Mouse (Mus musculus) left cerebral cortex, postnatal 10 days (tissue): Measurements from ENCODE around the gene Trappc2l. TPM values are rescaled to one million over a fixed set of nuclear protein-coding genes. Genes with fewer than 3 reads are reported as not detected.

Experiments
- microRNA-seq: library from miRNA; unstranded; fragments of <30 nt; microRNA quantifications from one replicate; pipeline ENCODE4 v1.2.0, GENCODE M21; 2022
- total RNA-seq, 2 experiments: library from RNA; stranded (reverse); gene quantifications; 2 replicates each; pipeline ENCODE4 v1.2.3; 2021

The Trappc2l gene
- total RNA-seq, 2 experiments from 2014 or later = 81.8 to 83.6 TPM

Small RNAs within 50 kb of the gene (microRNA-seq; reads per million reads assigned to microRNA genes)
- not detected for gene Mir6396

Other genes with a start within 250 kb of the Trappc2l start
- gene Zc3h18, start 235.0 kb upstream of the Trappc2l start, total RNA-seq = 10 to 100 TPM; 32.6 to 33.4 TPM
- not detected for gene Il17c, start 189.6 kb upstream of the Trappc2l start, total RNA-seq
- 1 to 10 TPM; 7.8 to 9.6 TPM for gene Cyba, start 178.7 kb upstream of the Trappc2l start, total RNA-seq
- gene Mvd, start 168.2 kb upstream of the Trappc2l start, total RNA-seq = 10 to 100 TPM; 44.8 to 50.1 TPM
- gene Snai3, start 150.9 kb upstream of the Trappc2l start, total RNA-seq = not detected
- 10 to 100 TPM; 14.2 to 16.3 TPM for gene Rnf166, start 135.6 kb upstream of the Trappc2l start, total RNA-seq
- gene Ctu2, start 135.5 kb upstream of the Trappc2l start, total RNA-seq = 10 to 100 TPM; 35.5 to 38.0 TPM
- gene Piezo1, start 60.3 kb upstream of the Trappc2l start, total RNA-seq = 10 to 100 TPM; 15.0 to 17.9 TPM
- gene Cdt1, start 43.6 kb upstream of the Trappc2l start, total RNA-seq = 1 to 10 TPM; 3.9 to 4.2 TPM
- gene Aprt, start 34.7 kb upstream of the Trappc2l start, total RNA-seq = 10 to 100 TPM; 80.3 to 89.9 TPM
- 10 to 100 TPM; 12.5 to 14.6 TPM for gene Galns, start 177 bp upstream of the Trappc2l start, total RNA-seq
- gene Pabpn1l, start 11.1 kb downstream of the Trappc2l start, total RNA-seq = not detected
- gene Cbfa2t3, start 87.5 kb downstream of the Trappc2l start, total RNA-seq = 10 to 100 TPM; 17.8 to 18.8 TPM
- gene Acsf3, start 163.8 kb downstream of the Trappc2l start, total RNA-seq = 10 to 100 TPM; 17.8 to 18.1 TPM
- gene Cdh15, start 236.3 kb downstream of the Trappc2l start, total RNA-seq = 1 to 10 TPM; 2.4 to 2.9 TPM